Mouse (Mus musculus) lung, postnatal 0 days (tissue): ENCODE results near the gene Filip1l.

Experiments used
- CTCF ChIP-seq: IDR thresholded peaks from 2 replicates; pipeline ENCODE4 v1.5.1; 2016; ENCODE audit warnings: antibody characterized with exemption, mild to moderate bottlenecking
- EP300 ChIP-seq: IDR thresholded peaks from 2 replicates; pipeline ENCODE4 v1.6.1; 2016; ENCODE audit warnings: antibody characterized with exemption, mild to moderate bottlenecking, control low read depth

DNA sequence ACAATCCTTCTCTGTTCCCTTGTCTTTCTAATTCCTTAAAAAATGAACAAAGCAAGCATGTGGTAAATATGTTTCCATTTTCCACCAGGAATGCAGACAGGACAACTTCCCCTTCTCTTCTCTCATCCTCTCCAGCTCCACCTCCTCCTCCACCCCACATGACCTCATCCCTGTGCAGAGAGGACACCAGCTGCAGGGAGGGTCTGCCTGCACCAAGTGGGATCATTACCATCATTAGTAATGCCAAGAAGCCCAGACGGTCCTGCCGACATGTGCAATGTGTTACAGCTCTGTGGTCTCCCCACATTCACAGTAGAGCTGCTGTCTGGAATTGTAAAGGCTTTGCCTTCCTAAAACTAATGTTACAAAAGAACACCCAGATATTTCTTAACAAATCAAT, 63.2 kb downstream of the Filip1l start:
- no peak for TF ChIP-seq EP300
- TF ChIP-seq CTCF = no peak
